Mouse (Mus musculus) spleen, postnatal 4 days (tissue): Measurements from ENCODE around the gene Rufy3.

Experiments used
- DNase-seq, 2 experiments: peaks; one replicate each; pipeline ENCODE4 v3.0.0; 2022; ENCODE audit warnings: low spot score in 2 of 2

Rufy3 gene

DNA sequence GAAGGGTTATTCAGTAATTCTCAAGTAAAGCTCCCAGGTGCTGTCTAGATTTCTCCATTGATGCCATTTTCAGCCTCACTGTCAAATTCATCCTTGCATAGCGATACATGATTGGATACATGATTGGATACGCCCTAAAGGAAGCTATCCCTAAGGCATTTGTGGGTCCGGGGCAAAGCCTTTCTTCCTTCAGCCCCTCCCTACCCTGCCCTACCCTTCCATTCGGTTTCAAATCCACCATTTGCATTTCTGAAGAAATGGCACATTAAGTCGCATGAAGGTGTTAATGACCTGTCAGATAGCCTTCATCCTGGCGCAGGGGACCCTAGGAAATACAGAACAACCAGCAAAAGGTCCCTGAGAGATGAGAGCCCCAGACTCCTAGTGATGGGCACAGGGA lies 120.5 kb downstream of the Rufy3 start:
- DNase-seq, result no peak

DNA sequence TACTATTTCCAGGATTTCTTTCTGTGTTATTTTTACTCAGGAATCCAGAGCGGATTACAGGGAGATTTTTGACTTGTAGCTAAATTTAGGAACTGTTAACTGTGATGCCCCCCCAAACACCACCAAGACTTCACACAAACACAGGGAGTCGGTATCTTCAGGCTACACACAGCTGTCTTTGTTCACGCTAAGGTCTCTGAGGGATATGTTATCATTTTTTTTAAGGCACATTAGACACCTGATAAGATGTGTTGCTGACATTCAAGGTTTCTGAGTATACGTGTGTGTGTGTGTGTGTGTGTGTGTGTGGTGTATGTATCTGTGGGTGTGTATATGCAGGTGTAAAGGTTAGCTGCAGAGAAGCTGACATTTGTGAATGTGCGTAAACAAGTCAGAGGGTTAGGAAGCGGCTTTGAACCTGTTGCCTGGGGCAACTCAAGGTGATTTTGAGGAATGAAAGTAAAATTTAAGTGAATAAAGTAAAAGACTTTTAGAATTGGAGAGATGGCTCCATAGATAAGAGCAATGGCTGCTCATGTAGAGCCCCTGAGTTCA lies 121.0 kb downstream of the Rufy3 start:
- DNase-seq, result no peak

DNA sequence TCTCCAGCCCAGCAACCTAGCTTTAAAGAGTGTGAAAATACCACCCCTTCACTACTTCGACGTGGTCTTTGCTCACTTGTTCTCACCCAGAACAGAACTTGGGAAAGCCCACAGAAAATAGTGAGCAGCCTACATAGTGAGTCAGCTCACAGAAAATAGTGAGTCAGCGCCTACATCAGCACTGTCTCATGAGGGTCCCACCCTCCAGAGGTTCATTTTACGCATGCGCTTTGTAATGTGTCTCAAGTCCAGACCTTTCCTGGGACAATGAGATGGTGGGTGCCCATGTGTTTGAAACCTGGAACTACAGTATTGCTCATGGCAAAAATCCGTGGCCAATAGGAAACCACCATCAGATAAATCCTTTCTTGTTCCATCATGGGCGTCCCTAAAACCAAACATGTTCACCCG lies 123.2 kb downstream of the Rufy3 start:
- DNase-seq, result no peak

DNA sequence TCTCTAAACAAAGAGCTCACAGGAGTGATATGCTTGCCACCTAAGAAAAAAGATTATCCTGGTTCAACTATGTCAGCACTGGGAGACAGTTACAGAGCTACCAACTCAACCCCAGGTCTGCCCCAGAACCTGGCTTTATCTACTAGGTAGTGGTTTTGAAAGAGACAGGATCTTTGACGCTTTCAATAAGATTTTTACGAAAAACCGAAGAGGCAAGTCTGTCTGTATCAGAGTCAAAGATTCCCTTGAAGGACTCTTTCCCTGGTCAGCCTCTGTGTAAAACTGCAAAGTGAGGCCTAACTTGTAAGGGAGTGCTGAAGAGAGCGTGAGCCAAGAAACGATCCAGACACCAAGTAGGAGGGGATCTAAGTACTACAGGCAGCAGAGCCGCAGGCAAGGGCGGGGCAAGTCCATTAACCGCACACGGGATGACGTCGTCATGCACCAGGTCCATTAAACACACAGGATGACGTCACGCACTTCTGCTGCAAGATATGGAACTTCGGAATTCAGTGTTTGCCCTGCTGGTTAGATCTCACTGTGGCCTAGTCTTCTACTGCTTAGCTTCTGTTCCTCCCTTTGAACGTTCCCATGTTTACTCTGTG lies 123.8 kb downstream of the Rufy3 start:
- no peak for DNase-seq

DNA sequence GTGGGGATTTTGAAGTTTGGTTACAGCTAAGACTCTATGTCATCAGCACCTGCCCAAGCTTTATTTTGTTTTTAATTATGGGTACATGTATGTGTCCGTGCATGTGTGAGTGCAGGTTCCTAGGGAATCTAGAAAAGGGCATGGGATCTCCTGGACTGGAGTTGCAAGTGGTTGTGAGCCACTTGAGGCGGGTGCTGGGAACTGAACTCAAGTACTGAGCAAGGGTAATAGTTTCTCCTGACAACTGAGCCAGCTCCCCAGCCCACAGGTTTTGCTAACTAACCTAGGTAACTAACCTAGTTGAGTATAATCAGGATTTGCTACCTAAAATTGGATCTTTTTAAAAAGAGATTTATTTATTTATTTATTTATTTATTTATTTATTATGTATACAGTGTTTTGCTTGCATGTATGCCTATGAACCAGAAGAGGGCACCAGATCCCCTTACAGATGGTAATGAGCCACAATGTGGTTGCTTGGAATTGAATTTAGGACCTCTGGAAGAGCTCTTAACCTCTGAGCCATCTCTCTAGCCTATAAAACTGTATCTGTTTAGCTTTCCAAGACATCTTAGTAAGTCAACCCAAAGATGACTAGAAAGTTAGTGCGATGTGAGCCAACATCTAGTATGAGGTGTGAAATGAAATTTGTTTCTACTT lies 124.6 kb downstream of the Rufy3 start:
- no peak for DNase-seq

DNA sequence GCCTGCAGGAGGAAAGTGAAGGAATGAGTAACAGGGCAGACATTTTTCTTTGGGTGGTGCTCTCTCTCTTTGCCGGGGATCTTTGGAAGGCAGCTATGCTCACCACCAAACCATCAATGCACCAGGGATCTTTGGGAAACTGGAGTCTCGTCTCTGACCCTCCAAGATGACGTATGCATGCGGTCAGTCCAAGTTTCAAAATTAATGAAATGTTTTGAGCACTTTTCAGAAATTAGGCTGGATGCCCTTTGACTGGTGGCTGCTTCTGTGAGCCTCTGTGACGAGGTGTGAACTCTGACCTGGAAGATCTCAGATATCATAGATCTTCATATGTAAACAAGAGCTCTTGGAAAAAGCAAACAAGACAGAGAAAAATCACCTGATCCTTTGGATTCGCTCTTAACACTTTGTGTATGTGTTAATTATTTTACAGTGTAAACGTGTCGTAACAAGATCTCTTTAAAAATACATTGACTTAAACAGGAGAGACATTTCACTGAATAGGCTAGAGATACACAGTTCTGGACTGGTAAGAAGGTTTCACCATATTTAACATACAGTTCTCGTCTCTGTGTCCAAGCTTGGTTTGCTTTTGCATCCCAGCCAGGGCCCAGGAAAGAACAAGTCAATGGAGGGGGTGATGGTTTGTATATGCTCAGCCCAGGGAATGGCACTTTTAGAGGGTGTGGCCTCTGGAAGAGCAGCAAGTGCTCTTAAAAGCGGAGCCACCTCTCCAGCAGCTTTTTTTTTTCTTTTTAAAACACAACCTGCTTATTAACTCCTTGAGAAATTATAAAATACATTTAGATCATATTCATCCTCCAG lies 126.1 kb downstream of the Rufy3 start:
- DNase-seq, result no peak

DNA sequence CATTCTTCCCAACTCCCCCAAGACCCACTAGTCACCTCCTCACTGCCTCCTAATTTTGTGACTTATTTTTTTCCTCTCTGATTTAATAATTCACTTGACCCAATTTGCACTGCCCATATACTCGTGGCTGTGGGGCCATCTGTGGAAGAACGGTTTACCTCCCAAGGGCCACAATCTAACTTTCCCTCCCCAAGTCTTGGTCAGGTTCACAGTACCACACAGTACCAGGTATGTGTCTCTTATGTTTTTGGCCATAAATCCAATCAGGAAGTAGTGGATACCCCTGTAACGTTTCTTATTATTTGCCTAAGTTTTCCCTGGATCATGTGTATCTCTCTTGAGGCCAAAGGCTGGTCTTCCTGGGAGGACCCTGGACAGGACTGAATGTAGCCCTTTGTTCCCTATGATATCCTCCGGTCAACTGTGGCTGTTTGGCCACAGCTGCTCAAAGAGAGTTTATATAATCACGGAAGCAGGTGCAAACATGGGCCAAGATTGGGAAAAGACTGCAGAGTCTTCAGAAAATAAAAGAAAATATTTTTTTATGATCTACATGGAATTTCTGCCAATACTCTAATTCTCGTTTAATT lies 126.8 kb downstream of the Rufy3 start:
- no peak for DNase-seq

DNA sequence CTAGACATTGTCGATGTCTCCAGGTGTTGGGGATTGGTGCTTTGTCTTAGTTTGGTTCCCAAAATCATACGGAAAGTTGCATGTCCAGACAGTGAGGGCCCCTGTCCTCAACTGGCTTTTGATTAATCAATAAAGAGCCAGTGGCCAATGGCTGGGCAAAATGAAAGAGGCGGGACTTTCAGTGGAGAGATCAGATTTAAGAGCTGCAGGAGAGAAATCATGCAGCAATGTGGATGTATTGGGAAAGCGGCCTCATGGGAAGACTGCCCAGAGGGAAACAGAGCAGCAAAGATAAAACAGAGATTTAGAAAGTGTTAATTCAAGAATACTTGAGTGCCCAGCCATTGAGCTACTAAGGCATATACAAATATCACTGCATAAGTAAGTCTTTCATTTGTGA lies 127.7 kb downstream of the Rufy3 start:
- DNase-seq, result no peak

DNA sequence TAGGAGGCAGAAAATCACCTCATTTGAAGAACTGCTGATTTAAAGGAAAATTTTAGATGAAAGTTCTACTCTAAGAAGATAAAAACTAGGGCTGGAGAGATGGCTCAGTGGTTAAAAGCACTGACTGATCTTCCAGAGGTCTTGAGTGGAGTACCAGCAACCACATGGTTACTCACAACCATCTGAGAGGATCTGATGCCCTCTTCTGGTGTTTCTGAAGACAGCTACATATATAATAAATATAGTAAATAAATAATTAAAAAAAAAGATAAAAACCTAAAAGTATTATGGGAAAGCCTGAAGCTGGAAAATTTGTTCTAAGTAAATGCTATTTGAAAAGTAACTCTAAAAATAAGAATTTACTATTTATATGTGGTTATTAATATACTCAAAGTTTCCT lies 128.2 kb downstream of the Rufy3 start:
- no peak for DNase-seq

DNA sequence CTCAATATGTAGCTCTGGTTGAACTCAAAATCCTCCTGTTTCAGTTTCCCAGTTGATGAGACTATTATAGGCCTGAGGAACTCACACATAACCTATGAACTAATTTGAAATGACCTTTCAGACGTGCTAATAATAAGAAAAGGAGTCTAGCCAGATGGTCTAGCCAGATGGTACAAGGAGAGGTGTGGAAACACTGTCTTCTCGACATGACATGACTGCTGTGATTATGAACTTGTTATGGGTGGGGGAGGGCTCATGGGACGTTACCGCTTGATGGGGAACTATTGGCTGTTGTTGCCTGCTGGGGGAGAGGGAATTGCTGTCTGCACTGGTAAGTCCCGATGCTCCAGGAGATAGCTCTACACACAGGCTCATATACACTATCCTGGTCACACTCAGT lies 132.5 kb downstream of the Rufy3 start:
- DNase-seq, result no peak

DNA sequence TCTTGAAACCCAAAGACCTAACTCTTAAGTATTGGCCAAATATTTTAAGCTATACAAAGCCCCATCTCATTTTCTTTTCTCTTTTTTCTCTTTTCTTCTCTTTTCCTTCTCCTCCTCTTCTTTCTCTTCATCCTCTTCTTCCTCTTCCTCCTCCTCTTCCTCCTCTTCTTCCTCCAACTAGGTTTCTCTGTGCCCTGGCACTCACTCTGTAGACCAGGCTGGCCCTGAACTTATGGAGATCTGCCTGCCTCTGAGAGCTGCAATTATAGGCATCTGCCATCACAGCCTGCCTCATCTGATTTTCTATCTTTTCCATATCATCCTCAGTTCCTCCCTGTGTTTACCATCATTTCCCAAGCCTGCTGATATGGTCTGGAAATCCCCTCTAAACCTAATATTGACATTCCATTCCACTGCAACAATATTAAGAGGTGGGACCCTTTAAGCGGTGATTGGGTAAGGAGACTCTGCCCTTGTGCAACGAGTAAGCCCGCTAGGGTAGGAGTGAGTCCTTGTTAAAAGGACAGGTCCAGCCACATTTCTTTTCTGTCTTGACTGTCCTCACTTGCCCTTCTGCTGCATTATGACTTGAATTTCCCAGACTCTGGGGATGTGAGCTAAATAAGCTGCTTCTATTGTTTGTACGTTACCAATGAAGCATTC lies 134.5 kb downstream of the Rufy3 start:
- no peak for DNase-seq
